ENCODE assay signal across 27 mouse cellular contexts in the genomic region with DNA sequence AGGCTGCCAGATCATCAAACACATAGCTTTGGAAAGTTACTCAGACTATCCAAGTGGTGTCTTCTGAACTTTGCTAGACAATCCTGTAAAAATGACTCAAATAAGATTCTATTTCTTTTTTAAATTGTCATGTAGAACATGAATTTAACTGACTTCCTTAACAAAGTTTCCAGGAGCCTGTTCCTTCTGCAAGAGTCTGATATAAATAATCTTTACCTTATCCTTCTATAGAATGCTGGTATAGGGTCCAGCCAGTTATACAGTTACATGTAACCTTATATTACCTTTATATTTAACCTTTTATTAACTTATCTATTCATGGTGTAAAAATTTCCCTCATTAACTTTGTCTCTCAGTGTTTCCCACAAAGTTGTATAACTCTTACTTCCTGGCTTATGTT.
"Had no signal": no experiment of that assay in that cellular context is flagged by ENCODE, and none has a peak within 500 bp of the region (broad histone marks: within the 10 kb centered on the region; RNA-seq: fewer than 3 reads in every experiment).

No protein-coding gene starts in this region.

- H3K9ac ChIP-seq: limb, embryonic 12.5 days; limb, embryonic 13.5 days; limb, embryonic 15.5 days; liver, embryonic 12.5 days; liver, embryonic 13.5 days; liver, embryonic 14.5 days; liver, embryonic 15.5 days; liver, postnatal 0 days; lung, embryonic 14.5 days; lung, embryonic 15.5 days; midbrain, embryonic 12.5 days; midbrain, embryonic 13.5 days; midbrain, embryonic 15.5 days had no signal

- H3K4me3 ChIP-seq: limb, embryonic 10.5 days; limb, embryonic 12.5 days; limb, embryonic 13.5 days; limb, embryonic 15.5 days; liver, embryonic 12.5 days; liver, embryonic 13.5 days; liver, embryonic 15.5 days; lung, embryonic 15.5 days; megakaryocyte, embryonic 14.5 days; midbrain, embryonic 10.5 days; midbrain, embryonic 12.5 days; midbrain, embryonic 13.5 days; midbrain, embryonic 15.5 days; myocyte had no signal

- H3K9me3 ChIP-seq: limb, embryonic 10.5 days; limb, embryonic 12.5 days; limb, embryonic 13.5 days; limb, embryonic 15.5 days; liver, embryonic 12.5 days; liver, embryonic 13.5 days; liver, embryonic 15.5 days; lung, embryonic 15.5 days; megakaryocyte, embryonic 14.5 days; midbrain, embryonic 10.5 days; midbrain, embryonic 12.5 days; midbrain, embryonic 13.5 days; midbrain, embryonic 15.5 days had no signal

- H3K36me3 ChIP-seq: limb, embryonic 10.5 days; limb, embryonic 12.5 days; limb, embryonic 13.5 days; limb, embryonic 15.5 days; liver, embryonic 12.5 days; liver, embryonic 13.5 days; liver, embryonic 15.5 days; lung, embryonic 15.5 days; midbrain, embryonic 10.5 days; midbrain, embryonic 12.5 days; midbrain, embryonic 13.5 days; midbrain, embryonic 15.5 days had no signal

- H3K4me1 ChIP-seq: limb, embryonic 12.5 days; limb, embryonic 13.5 days; limb, embryonic 15.5 days; lung, embryonic 15.5 days; midbrain, embryonic 13.5 days; midbrain, embryonic 15.5 days had no signal

- DNase-seq: left cerebral cortex, postnatal 4 days; liver; liver, embryonic 13.5 days; liver, postnatal 0 days; lung, adult 18-20 months; lung, adult 2 months; lung, embryonic 14.5 days; lung, postnatal 10 days; lung, postnatal 14 days; lung, postnatal 36 days; lung, postnatal 4 days; midbrain, embryonic 14.5 days had no signal

- H3K27me3 ChIP-seq: limb, embryonic 12.5 days; limb, embryonic 13.5 days; limb, embryonic 15.5 days; liver, embryonic 12.5 days; liver, embryonic 13.5 days; liver, embryonic 15.5 days; lung, embryonic 15.5 days; megakaryocyte, embryonic 14.5 days; midbrain, embryonic 12.5 days; midbrain, embryonic 13.5 days; midbrain, embryonic 15.5 days had no signal

- H3K27ac ChIP-seq: limb, embryonic 10.5 days; limb, embryonic 12.5 days; limb, embryonic 13.5 days; limb, embryonic 15.5 days; liver, embryonic 12.5 days; liver, embryonic 13.5 days; liver, embryonic 14.5 days; liver, embryonic 15.5 days; lung, embryonic 15.5 days; macrophage; midbrain, embryonic 10.5 days; midbrain, embryonic 12.5 days; midbrain, embryonic 13.5 days; midbrain, embryonic 15.5 days had no signal
